Mouse (Mus musculus): ENCODE measurements around the gene CK137956.

Gene CK137956

DNA sequence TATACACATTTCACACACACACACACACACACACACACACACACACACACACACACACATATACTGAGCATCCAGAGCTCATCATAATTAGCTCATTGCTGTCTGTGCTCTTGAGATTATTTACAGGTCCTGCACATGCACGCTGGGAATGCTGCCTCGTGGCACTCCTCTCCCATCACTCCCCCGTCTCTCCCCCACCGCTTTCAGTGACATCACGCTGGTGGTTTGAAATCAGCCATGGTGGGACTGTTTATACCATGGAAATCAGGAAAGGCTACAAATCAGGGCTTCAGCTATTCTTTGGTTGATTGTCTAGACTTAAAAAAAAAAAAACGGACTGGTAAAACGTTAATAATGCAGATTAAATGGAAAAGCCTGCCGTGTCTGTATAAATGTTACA lies 63.6 kb downstream of the CK137956 start:
- DNase-seq, result peak; percentile 7

GRCm38 (mm10) chr4:127903954-127904353 lies 66.8 kb downstream of the CK137956 start:
- no peak for DNase-seq

DNA sequence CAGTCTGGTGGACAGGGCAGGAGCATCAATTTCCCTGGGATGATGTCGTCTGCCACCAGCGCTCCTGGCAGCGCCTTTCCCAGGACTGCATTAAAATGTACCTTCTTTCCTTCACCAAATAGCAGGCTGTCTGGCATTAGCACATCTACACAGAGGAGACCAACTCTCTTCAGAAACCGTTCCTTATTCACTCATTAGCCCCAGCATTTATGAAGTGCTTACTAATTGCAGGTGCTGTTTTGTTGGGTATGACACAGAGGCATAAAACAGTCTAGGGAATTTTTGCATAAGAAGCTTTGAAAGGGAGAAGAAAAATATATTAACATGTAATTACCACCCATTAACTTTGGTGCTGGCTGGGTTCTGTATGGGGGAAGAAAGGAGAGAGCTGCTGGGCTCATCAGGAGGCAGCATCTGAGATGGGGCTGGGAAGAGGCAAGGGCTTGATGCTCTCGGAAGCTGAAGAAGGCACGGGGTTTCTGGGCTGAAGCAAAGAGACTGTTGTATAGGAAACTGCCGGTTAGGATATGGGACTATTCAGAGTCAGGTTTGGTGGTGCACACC lies 69.8 kb downstream of the CK137956 start:
- no peak for DNase-seq

GRCm38 (mm10) chr4:127889071-127889470 lies 81.7 kb downstream of the CK137956 start:
- no peak for DNase-seq

DNA sequence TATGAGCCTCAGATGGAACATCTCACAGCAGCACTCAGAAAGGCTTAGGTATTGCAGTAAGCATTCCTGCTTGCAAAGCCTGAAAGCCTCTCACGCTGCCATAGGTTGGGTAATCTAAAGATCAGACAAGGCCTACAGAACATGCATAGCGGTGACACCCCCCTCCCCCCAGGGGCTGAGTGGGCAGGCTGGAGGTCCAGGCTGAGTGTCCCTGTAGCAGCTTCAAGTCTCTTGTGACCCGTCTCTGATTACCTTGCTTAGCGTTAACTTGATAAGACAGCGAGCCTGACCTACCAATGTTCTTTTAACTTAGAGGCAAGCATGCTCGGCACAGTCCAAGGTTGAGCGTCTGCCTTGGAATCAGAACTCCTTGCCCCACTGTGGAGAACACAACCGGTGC lies 91.8 kb downstream of the CK137956 start:
- no peak for DNase-seq

Data from layer of hippocampus, adult 9-11 months (tissue).